Mouse (Mus musculus) forebrain, embryonic 16.5 days (tissue): Measurements from ENCODE around the gene Ormdl1. TPM values are rescaled to one million over a fixed set of nuclear protein-coding genes. Genes with fewer than 3 reads are reported as not detected.
"Not testable (repeated sequence)": the region's sequence is repeated elsewhere in the genome, so short reads cannot be mapped to it uniquely, and the experiment has no call there.

Experiments
- ATAC-seq: fragments of 200-750 bp; cut with Nextera tagmentation; 2 replicates; pipeline ENCODE4 v1.8.0; 2017; ENCODE audit warnings: mild to moderate bottlenecking, moderate library complexity
- H3K27ac ChIP-seq: fragments of 300-500 bp; sonication (generic); 2 replicates; pipeline ENCODE4 v1.5.1; 2014; ENCODE audit warnings: low read length, control low read depth
- H3K27me3 ChIP-seq: fragments of 300-500 bp; sonication (generic); replicated peaks from 2 replicates; pipeline ENCODE4 v1.6.1; 2014; ENCODE audit warnings: low read length; ENCODE audit not compliant: control insufficient read depth, insufficient read depth
- H3K36me3 ChIP-seq: fragments of 300-500 bp; sonication (generic); 2 replicates; pipeline ENCODE4 v1.6.1; 2014; ENCODE audit not compliant: control insufficient read depth, insufficient read depth
- H3K4me1 ChIP-seq: fragments of 300-500 bp; sonication (generic); replicated peaks from 2 replicates; pipeline ENCODE4 v1.6.1; 2014; ENCODE audit warnings: low read length; ENCODE audit not compliant: control insufficient read depth, insufficient read depth
- H3K4me2 ChIP-seq: fragments of 300-500 bp; sonication (generic); 2 replicates; pipeline ENCODE4 v1.6.1; 2014; ENCODE audit warnings: mild to moderate bottlenecking, low read length, control low read depth
- H3K4me3 ChIP-seq: fragments of 300-500 bp; sonication (generic); replicated peaks from 2 replicates; pipeline ENCODE4 v1.5.1; 2014; ENCODE audit warnings: mild to moderate bottlenecking, low read length, control low read depth
- H3K9ac ChIP-seq: fragments of 300-500 bp; sonication (generic); replicated peaks from 2 replicates; pipeline ENCODE4 v1.6.1; 2014; ENCODE audit warnings: low read depth, low read length, control low read depth
- H3K9me3 ChIP-seq: fragments of 300-500 bp; sonication (generic); 2 replicates; pipeline ENCODE4 v1.6.1; 2016; ENCODE audit warnings: low read length; ENCODE audit not compliant: control insufficient read depth
- WGBS: fragments of 180-500 bp; shearing (Covaris S2); extraction: QIAGEN DNeasy Blood & Tissue Kit; methylation state at CpG from one replicate; pipeline ENCODE4 v1.1.7; 2014; 5-methylcytosine and 5-hydroxymethylcytosine counted together
- polyA plus RNA-seq: library from polyadenylated mRNA; unstranded; fragments of >200 nt; fragmentation: Nextera tagmentation; extraction: Ambion mirVana; gene quantifications from 2 replicates; pipeline ENCODE4 v1.2.1, GENCODE M21; 2015

Gene Ormdl1
- polyA plus RNA-seq, 1 experiment from 2014 or later, result 51.5 TPM

DNA sequence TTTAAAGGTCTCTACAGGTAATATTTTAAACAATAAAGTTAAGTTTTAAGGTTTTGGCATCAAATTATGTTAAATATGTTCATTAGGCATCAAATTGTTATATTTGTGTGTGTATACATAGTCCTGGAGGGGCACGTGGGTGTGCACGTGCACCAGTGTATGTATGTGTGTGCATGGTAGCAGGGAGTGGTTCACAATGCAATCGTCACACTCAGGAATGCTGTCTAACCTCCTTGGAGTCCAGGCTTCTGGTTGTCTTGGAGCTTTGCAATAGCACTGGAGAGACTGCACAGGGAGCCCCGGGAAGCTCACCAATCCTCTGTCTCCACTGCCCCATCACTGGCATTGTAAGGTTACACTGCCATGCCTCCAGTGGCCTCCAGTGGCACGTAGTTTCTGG is 26.4 kb downstream of the Ormdl1 start:
- no peaks in the 10 kb centered on the region for H3K9me3 ChIP-seq
- H3K36me3 ChIP-seq, result peaks cover 12% of the 10 kb centered on the region
- H3K4me1 ChIP-seq, result no peaks in the 10 kb centered on the region
- no peak overlapping the region for H3K4me2 ChIP-seq
- H3K4me3 ChIP-seq, result no peak overlapping the region
- H3K27me3 ChIP-seq, result no peaks in the 10 kb centered on the region
- no peak overlapping the region for H3K27ac ChIP-seq
- 92% methylated on average over 5 of the region's 5 CpGs for WGBS
- no peak for ATAC-seq
- no peak overlapping the region for H3K9ac ChIP-seq

- Histone ChIP-seq H3K9ac (no peak overlapping the region), H3K4me1 (no peaks in the 10 kb centered on the region), H3K36me3 (peaks cover 10% of the 10 kb centered on the region), H3K27me3 (no peaks in the 10 kb centered on the region), H3K4me2 (no peak overlapping the region), H3K27ac (no peak overlapping the region), H3K4me3 (no peak overlapping the region), H3K9me3 (no peaks in the 10 kb centered on the region)
- 100% methylated on average over 1 of the region's 1 CpGs for WGBS
- ATAC-seq, result no peak
Observed at GRCm38 (mm10) chr1:53324277-53324676, 27.4 kb downstream of the Ormdl1 start.

- no peak overlapping the region for H3K4me3 ChIP-seq
- WGBS, result 96% methylated on average over 5 of the region's 5 CpGs
Observed at GRCm38 (mm10) chr1:53324827-53325494, 28.1 kb downstream of the Ormdl1 start.

GRCm38 (mm10) chr1:53333527-53333926 is 36.6 kb downstream of the Ormdl1 start:
- H3K36me3 ChIP-seq, H3K9ac ChIP-seq, H3K4me3 ChIP-seq, H3K4me2 ChIP-seq, H3K27me3 ChIP-seq, ATAC-seq, H3K4me1 ChIP-seq, H3K9me3 ChIP-seq, H3K27ac ChIP-seq: not testable (repeated sequence)
- 83% methylated on average over 5 of the region's 5 CpGs for WGBS

More at GRCm38 (mm10) chr1:53324827-53325494, 28.1 kb downstream of the Ormdl1 start:
- Histone ChIP-seq H3K27me3 (no peaks in the 10 kb centered on the region), H3K27ac (no peak overlapping the region), H3K9ac (no peak overlapping the region), H3K9me3 (no peaks in the 10 kb centered on the region), H3K4me2 (no peak overlapping the region), H3K36me3 (peaks cover 10% of the 10 kb centered on the region), H3K4me1 (no peaks in the 10 kb centered on the region)
- ATAC-seq, result no peak

DNA sequence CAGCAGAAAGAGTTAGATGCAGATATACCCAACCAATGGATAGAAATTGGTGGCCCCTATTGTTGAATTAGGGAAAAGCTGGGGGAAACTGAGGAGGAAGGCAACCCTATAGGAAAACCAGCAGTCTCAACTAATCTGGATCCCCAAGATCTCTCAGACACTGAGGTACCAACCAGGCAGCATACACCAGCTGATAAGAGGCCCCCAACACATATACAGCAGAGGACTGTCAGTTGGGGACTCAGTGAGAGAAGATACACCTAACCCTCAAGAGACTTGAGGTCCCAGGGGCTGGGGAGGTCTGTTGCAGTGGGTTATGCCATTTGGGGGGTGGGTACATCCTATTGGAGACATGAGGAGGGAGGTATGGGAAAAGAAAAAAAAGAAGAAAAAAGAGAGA is 38.6 kb downstream of the Ormdl1 start:
- H3K4me1 ChIP-seq, result no peaks in the 10 kb centered on the region
- H3K9ac ChIP-seq, result no peak overlapping the region
- no peak overlapping the region for H3K4me3 ChIP-seq
- H3K27ac ChIP-seq, result no peak overlapping the region
- H3K36me3 ChIP-seq, result no peaks in the 10 kb centered on the region
- no peak overlapping the region for H3K4me2 ChIP-seq
- H3K9me3 ChIP-seq, result no peaks in the 10 kb centered on the region; the same call in 1 of the 2 replicates
- no peak for ATAC-seq
- no peaks in the 10 kb centered on the region for H3K27me3 ChIP-seq

DNA sequence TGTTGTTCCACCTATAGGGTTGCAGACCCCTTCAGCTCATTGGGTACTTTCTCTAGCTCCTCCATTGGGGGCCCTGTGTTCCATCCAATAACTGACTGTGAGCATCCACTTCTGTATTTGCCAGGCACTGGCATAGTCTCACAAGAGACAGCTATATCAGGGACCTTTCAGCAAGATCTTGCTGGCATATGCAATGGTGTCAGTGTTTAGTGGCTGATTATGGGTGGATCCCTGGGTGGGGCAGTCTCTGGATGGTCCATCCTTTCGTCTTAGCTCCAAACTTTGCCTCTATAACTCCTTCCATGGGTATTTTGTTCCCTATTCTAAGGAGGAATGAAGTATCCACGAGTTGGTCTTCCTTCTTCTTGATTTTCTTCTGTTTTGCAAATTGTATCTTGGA is 40.5 kb downstream of the Ormdl1 start:
- H3K4me1 ChIP-seq, H3K27ac ChIP-seq, H3K9me3 ChIP-seq, H3K4me3 ChIP-seq, ATAC-seq, H3K27me3 ChIP-seq, H3K4me2 ChIP-seq, H3K9ac ChIP-seq: not testable (repeated sequence)
- WGBS, result 77% methylated on average over 2 of the region's 2 CpGs
- peaks cover 11% of the 10 kb centered on the region for H3K36me3 ChIP-seq

DNA sequence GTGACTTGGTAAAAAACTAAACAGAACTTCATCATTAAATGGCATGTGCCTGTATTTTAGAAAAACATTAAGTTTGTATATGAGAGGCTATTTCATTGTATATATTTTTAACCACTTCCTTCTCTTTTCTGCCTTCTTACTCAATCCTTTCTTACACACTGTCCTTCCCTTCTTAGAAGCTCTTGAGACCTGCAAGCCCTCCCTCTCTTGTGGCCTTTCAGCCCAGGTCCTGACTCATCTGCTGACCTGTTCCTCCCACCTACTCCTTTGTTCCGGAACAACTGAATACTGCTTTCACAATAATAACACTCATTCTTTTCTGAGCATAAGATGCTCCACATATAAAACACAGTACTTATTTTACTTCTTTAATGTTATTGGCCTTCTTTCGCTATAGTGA is 44.2 kb downstream of the Ormdl1 start:
- Histone ChIP-seq H3K4me3 (no peak overlapping the region), H3K9ac (no peak overlapping the region), H3K4me2 (no peak overlapping the region), H3K9me3 (peaks cover 5% of the 10 kb centered on the region), H3K27ac (no peak overlapping the region), H3K36me3 (peaks cover 34% of the 10 kb centered on the region), H3K4me1 (no peaks in the 10 kb centered on the region), H3K27me3 (no peaks in the 10 kb centered on the region)
- no peak for ATAC-seq
- WGBS, result 97% methylated on average over 2 of the region's 2 CpGs

DNA sequence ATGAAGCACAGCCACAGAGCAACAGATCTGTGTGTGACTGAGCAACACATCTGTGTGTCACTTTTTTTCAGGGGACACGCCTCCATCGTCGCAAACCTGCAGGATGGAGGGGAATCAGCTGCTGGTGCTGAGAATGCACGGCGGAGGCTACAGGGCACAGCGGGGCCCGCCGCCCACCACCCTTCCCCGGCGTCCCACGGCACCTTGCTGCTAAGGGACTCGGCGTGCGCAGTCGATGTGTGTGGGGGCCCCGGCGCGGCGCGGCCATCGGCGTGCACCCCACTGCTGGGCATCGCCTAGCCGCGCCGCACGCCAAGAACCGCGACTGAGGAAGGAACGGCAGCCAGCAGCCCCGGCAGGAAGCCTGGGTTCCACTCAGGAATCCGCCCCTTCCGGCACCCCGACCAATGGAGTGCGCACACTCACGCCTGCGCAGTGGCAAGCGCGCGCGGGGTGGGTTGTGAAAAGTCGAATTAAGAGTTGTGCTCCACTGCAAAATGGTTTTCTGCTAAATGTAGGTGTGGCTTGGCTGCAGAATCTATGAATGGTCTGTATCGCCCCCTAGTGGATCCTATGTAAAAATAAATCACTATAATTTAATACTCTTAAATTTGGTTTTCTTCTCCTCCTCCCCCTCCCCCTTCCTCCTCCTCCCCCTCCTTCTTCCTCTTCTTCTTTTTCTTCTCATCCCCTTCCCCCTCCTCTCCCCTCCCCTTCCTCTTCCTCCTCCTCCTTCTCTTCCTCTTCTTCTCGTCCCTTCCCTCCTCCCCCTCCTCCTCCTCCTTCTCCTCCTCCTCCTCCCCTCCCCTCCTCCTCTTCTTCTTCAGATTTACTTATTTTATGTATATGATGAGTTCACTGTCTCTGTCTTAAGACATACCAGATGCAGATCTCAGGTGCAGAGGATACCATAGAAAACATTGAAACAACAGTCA is 55.7 kb downstream of the Ormdl1 start, which contains the start of the genes Asdurf, Gm28551 and Asnsd1:
Gene Asdurf, minus strand, starts transcription at position 293 of the 935 bp plus-strand sequence.
Gene Gm28551, minus strand, starts transcription at position 341 of the 935 bp plus-strand sequence.
Gene Asnsd1, minus strand, starts transcription at position 426 of the 935 bp plus-strand sequence.
- Histone ChIP-seq H3K4me3 (peak within 1 kb of the TSS; percentile 77), H3K9me3 (no peaks in the 10 kb centered on the region), H3K9ac (peak within 1 kb of the TSS; percentile 91), H3K27me3 (no peaks in the 10 kb centered on the region), H3K27ac (peak within 1 kb of the TSS; percentile 86), H3K4me1 (peaks cover 5% of the 10 kb centered on the region), H3K36me3 (peaks cover 8% of the 10 kb centered on the region), H3K4me2 (peak within 1 kb of the TSS; percentile 55)
- under 1% methylated on average over 44 of the region's 44 CpGs for WGBS
- ATAC-seq, result peak; percentile 100

DNA sequence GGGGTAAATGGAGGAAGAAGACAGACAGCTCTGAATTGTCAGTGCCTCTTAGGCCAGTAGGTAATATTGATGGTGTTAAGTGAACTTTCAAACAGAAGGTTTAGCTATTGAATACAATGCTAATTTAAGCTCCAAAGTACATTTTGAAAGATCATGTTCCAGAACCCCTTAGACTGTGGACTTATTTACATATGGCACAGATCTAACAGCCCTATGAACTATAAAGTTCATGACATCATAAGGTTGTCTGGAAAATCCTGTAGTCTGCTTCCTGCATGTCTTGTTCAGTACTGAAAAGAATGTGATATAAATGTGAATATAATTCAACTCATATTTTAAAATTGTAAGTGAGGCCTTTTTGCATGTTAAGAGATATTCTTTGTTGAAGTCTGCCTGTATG is 62.1 kb downstream of the Ormdl1 start:
- no peaks in the 10 kb centered on the region for H3K9me3 ChIP-seq
- H3K36me3 ChIP-seq, result no peaks in the 10 kb centered on the region
- no peaks in the 10 kb centered on the region for H3K27me3 ChIP-seq
- H3K4me3 ChIP-seq, result no peak overlapping the region
- ATAC-seq, result no peak
- no peak overlapping the region for H3K4me2 ChIP-seq
- H3K9ac ChIP-seq, result no peak overlapping the region
- H3K27ac ChIP-seq, result no peak overlapping the region
- H3K4me1 ChIP-seq, result no peaks in the 10 kb centered on the region
